Mouse (Mus musculus) midbrain, embryonic 12.5 days (tissue): Measurements from ENCODE around the gene Zg16. TPM values are rescaled to one million over a fixed set of nuclear protein-coding genes. Genes with fewer than 3 reads are reported as not detected.

Experiments used
- ATAC-seq: fragments of 200-750 bp; cut with Nextera tagmentation; 2 replicates; pipeline ENCODE4 v1.8.0; 2017; ENCODE audit warnings: low read depth, moderate TSS enrichment, moderate library complexity; ENCODE audit not compliant: low FRiP score
- H3K27ac ChIP-seq: fragments of 300-500 bp; sonication (generic); replicated peaks from 2 replicates; pipeline ENCODE4 v1.5.1; 2016; ENCODE audit warnings: mild to moderate bottlenecking
- H3K27me3 ChIP-seq: fragments of 300-500 bp; sonication (generic); 2 replicates; pipeline ENCODE4 v1.6.1; 2016; ENCODE audit warnings: mild to moderate bottlenecking
- H3K36me3 ChIP-seq: fragments of 300-500 bp; sonication (generic); 2 replicates; pipeline ENCODE4 v1.6.1; 2016
- H3K4me1 ChIP-seq: fragments of 300-500 bp; sonication (generic); 2 replicates; pipeline ENCODE4 v1.6.1; 2016
- H3K4me2 ChIP-seq: fragments of 300-500 bp; sonication (generic); replicated peaks from 2 replicates; pipeline ENCODE4 v1.6.1; 2016; ENCODE audit warnings: mild to moderate bottlenecking, moderate library complexity
- H3K4me3 ChIP-seq: fragments of 300-500 bp; sonication (generic); 2 replicates; pipeline ENCODE4 v1.5.1; 2016; ENCODE audit warnings: mild to moderate bottlenecking
- H3K9ac ChIP-seq: fragments of 300-500 bp; sonication (generic); replicated peaks from 2 replicates; pipeline ENCODE4 v1.6.1; 2016; ENCODE audit warnings: mild to moderate bottlenecking, moderate library complexity
- H3K9me3 ChIP-seq: fragments of 300-500 bp; sonication (generic); 2 replicates; pipeline ENCODE4 v1.6.1; 2016; ENCODE audit warnings: mild to moderate bottlenecking
- WGBS: fragments of 180-500 bp; shearing (Covaris S2); methylation state at CpG from one replicate; pipeline ENCODE4 v1.1.7; 2016; 5-methylcytosine and 5-hydroxymethylcytosine counted together
- microRNA-seq: library from miRNA; unstranded; fragments of <30 nt; microRNA quantifications from one replicate; pipeline ENCODE4, GENCODE M21; 2017
- polyA plus RNA-seq: library from polyadenylated mRNA; unstranded; fragments of >200 nt; fragmentation: Nextera tagmentation; extraction: Ambion mirVana; gene quantifications from 2 replicates; pipeline ENCODE4 v1.2.1, GENCODE M21; 2016

Zg16 gene
- polyA plus RNA-seq, 1 experiment from 2014 or later: not detected

DNA sequence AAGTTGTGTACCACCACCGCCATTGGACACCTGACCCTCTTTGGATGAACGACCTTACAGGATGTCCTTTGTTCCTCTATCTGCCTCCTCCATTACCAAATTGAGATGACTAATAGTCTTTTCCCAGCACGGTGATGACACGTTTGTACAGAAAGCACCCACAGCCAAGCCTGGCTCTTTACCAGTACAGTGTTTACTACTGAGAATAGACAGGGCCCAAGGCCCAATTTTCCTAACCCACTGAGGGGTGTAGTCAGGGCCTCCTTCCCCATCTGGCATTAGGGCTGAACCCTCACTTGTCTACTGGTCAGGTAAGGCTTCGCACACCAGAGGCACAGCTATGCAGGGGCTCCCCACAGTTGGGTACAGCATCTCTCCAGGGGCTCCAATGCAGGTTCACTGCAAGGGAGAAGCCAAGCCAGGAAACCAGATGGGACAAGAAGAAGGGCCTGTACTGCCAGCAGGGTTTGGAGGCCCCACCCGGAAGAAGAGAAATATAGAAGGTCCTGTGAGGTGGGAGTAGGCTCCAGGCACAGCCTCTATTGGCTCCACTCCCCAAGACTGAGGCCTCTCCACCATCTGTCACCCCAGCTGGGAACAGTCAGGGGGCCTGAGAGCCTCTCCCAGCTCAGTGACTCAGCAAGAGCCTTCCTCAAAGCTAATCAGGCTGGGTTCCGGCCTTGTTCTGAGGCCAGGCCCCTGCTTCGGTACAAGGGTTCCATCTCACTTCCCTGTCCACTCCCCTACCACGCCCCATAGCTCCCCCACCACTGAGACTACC is 78.7 kb downstream of the Zg16 start:
- Histone ChIP-seq H3K27ac (peak overlapping the region; percentile 58), H3K4me3 (no peak overlapping the region), H3K4me2 (no peak overlapping the region), H3K27me3 (no peaks in the 10 kb centered on the region), H3K9ac (no peak overlapping the region; the same call in 1 of the 2 replicates), H3K36me3 (peaks cover 21% of the 10 kb centered on the region), H3K4me1 (peaks cover 10% of the 10 kb centered on the region; the same call in 1 of the 2 replicates), H3K9me3 (no peaks in the 10 kb centered on the region)
- ATAC-seq: peak; percentile 70; the same call in 1 of the 2 replicates
- 68% methylated on average over 9 of the region's 9 CpGs for WGBS

DNA sequence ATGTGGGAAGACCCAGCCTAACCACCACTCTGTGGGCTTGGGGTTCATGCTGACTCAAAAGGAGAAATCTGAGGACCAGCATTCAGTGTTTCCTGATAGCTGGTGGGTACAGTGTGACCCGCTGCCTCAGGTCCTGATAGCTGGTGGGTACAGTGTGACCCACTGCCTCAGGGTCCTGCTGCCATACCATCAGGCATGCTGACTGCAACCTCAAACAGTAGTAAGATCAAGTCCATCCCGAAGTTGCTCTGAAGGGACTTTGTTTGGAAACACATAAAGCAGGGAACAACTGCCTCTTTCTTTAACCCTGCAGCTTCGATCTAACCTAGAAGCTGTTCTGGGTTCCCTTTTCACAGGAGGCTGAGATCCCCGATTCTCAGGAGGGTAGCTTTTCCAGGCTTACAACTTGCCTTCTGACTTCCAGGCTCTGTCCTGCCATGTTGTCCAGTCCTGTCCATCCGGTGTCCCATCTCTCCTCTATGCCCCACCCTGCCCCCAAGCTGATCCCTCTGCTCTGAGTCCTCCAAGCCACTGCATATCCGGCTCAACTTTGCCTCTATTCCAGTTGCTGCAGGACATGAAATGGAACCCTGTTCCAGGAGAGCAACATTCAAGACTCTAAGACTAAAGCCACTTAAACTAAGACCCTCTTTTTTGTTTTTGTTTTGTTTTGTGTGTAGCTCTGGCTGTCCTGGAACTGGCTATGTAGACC is 79.7 kb downstream of the Zg16 start:
- H3K9me3 ChIP-seq: no peaks in the 10 kb centered on the region
- no peak overlapping the region for H3K4me3 ChIP-seq
- no peak overlapping the region for H3K4me2 ChIP-seq
- no peak overlapping the region for H3K27ac ChIP-seq
- WGBS: 79% methylated on average over 6 of the region's 6 CpGs
- peaks cover 12% of the 10 kb centered on the region for H3K36me3 ChIP-seq
- peaks cover 10% of the 10 kb centered on the region; the same call in 1 of the 2 replicates for H3K4me1 ChIP-seq
- no peak overlapping the region; the same call in 1 of the 2 replicates for H3K9ac ChIP-seq
- no peak for ATAC-seq
- H3K27me3 ChIP-seq: no peaks in the 10 kb centered on the region

GRCm38 (mm10) chr7:127004122-127004875 is 82.8 kb downstream of the Zg16 start:
- Histone ChIP-seq H3K9me3 (no peaks in the 10 kb centered on the region), H3K9ac (no peak overlapping the region), H3K4me3 (no peak overlapping the region), H3K27ac (no peak overlapping the region), H3K27me3 (no peaks in the 10 kb centered on the region), H3K36me3 (no peaks in the 10 kb centered on the region), H3K4me1 (peaks cover 6% of the 10 kb centered on the region; the same call in 1 of the 2 replicates), H3K4me2 (no peak overlapping the region)
- no peak for ATAC-seq
- 87% methylated on average over 4 of the region's 4 CpGs for WGBS

GRCm38 (mm10) chr7:127003620-127004019 is 83.5 kb downstream of the Zg16 start:
- no peak overlapping the region for H3K4me3 ChIP-seq
- H3K36me3 ChIP-seq: no peaks in the 10 kb centered on the region
- H3K4me1 ChIP-seq: peaks cover 4% of the 10 kb centered on the region; the same call in 1 of the 2 replicates
- H3K9me3 ChIP-seq: no peaks in the 10 kb centered on the region
- H3K4me2 ChIP-seq: no peak overlapping the region
- ATAC-seq: no peak
- WGBS: 91% methylated on average over 5 of the region's 5 CpGs
- H3K27me3 ChIP-seq: no peaks in the 10 kb centered on the region
- no peak overlapping the region for H3K27ac ChIP-seq
- H3K9ac ChIP-seq: no peak overlapping the region

Small RNAs within 50 kb of the gene (microRNA-seq; reads per million reads assigned to microRNA genes)
- gene Gm44343: not detected

Other genes starting within 250 kb of the Zg16 start
- 6.3 and 7.7 TPM in 2 replicates for gene Doc2a, start 239.9 kb downstream of the Zg16 start, polyA plus RNA-seq
- gene Hirip3, start 225.4 kb downstream of the Zg16 start, polyA plus RNA-seq: 43.1 and 51.6 TPM in 2 replicates
- 90.9 and 96.0 TPM in 2 replicates for gene Ino80e, start 225.0 kb downstream of the Zg16 start, polyA plus RNA-seq
- gene Taok2, start 202.6 kb downstream of the Zg16 start, polyA plus RNA-seq: 68.3 and 71.0 TPM in 2 replicates
- 32.7 and 36.5 TPM in 2 replicates for gene Tmem219, start 164.4 kb downstream of the Zg16 start, polyA plus RNA-seq
- 50.5 and 53.7 TPM in 2 replicates for gene Kctd13, start 158.4 kb downstream of the Zg16 start, polyA plus RNA-seq
- 1.6 and 2.7 TPM in 2 replicates for gene Asphd1, start 137.7 kb downstream of the Zg16 start, polyA plus RNA-seq
- gene Sez6l2, start 136.8 kb downstream of the Zg16 start, polyA plus RNA-seq: 13.8 and 16.9 TPM in 2 replicates
- gene Cdipt, start 111.4 kb downstream of the Zg16 start, polyA plus RNA-seq: 81.1 and 87.2 TPM in 2 replicates
- gene Cdiptos, start 111.2 kb downstream of the Zg16 start, polyA plus RNA-seq: 1.0 and 1.3 TPM in 2 replicates
- 5.0 and 5.8 TPM in 2 replicates for gene Mvp, start 72.7 kb downstream of the Zg16 start, polyA plus RNA-seq
- 0.32 and 0.39 TPM in 2 replicates for gene Pagr1b, start 70.8 kb downstream of the Zg16 start, polyA plus RNA-seq
- 53.1 and 65.0 TPM in 2 replicates for gene Pagr1a, start 70.0 kb downstream of the Zg16 start, polyA plus RNA-seq
- 56.8 and 66.8 TPM in 2 replicates for gene Gm42742, start 66.2 kb downstream of the Zg16 start, polyA plus RNA-seq
- 4.3 and 5.5 TPM in 2 replicates for gene Prrt2, start 66.1 kb downstream of the Zg16 start, polyA plus RNA-seq
- 118 and 133 TPM in 2 replicates for gene Maz, start 60.3 kb downstream of the Zg16 start, polyA plus RNA-seq
- 129 and 136 TPM in 2 replicates for gene Kif22, start 44.9 kb downstream of the Zg16 start, polyA plus RNA-seq
- 1.1 and 1.5 TPM in 2 replicates for gene AI467606, start 4.0 kb upstream of the Zg16 start, polyA plus RNA-seq
- 2.5 and 4.2 TPM in 2 replicates for gene Qprt, start 34.9 kb upstream of the Zg16 start, polyA plus RNA-seq
- gene Spn, start 50.5 kb upstream of the Zg16 start, polyA plus RNA-seq: 0.10 and 0.13 TPM in 2 replicates
- 98.9 and 103 TPM in 2 replicates for gene Cd2bp2, start 108.7 kb upstream of the Zg16 start, polyA plus RNA-seq
- gene Tbc1d10b, start 121.1 kb upstream of the Zg16 start, polyA plus RNA-seq: 42.9 and 44.4 TPM in 2 replicates
- gene Mylpf, start 121.6 kb upstream of the Zg16 start, polyA plus RNA-seq: 12.6 and 13.1 TPM in 2 replicates
- 79.4 and 82.0 TPM in 2 replicates for gene Zfp553, start 145.7 kb upstream of the Zg16 start, polyA plus RNA-seq
- 38.6 and 41.1 TPM in 2 replicates for gene Sept1, start 145.8 kb upstream of the Zg16 start, polyA plus RNA-seq
- gene Zfp771, start 156.9 kb upstream of the Zg16 start, polyA plus RNA-seq: 55.0 and 62.0 TPM in 2 replicates
- 165 and 174 TPM in 2 replicates for gene Dctpp1, start 173.4 kb upstream of the Zg16 start, polyA plus RNA-seq
- 71.4 and 72.7 TPM in 2 replicates for gene Sephs2, start 186.7 kb upstream of the Zg16 start, polyA plus RNA-seq
- 0.46 and 0.52 TPM in 2 replicates for gene Itgal, start 208.9 kb upstream of the Zg16 start, polyA plus RNA-seq